Mouse (Mus musculus) spleen, adult 2 months (tissue): Measurements from ENCODE around the gene Cox6b1. TPM values are rescaled to one million over a fixed set of nuclear protein-coding genes. Genes with fewer than 3 reads are reported as not detected.

Experiments used
- DNase-seq, 2 experiments: peaks; one replicate each; pipeline versions ENCODE4 v3.0.0 to v3.0.0-alpha.2; 2012 to 2021; ENCODE audit warnings: low spot score in 2 of 2, low read depth in 1 of 2
- H3K27ac ChIP-seq: fragments of 200-500 bp; 2 replicates; pipeline ENCODE4 v1.5.1; 2012; ENCODE audit warnings: low read length, inconsistent platforms; ENCODE audit not compliant: insufficient read depth
- H3K27me3 ChIP-seq: fragments of 200-500 bp; 2 replicates; pipeline ENCODE4 v1.6.1; 2012; ENCODE audit warnings: mild to moderate bottlenecking, moderate library complexity, low read length, inconsistent platforms; ENCODE audit not compliant: control insufficient read depth, insufficient read depth
- H3K36me3 ChIP-seq: fragments of 200-500 bp; 2 replicates; pipeline ENCODE4 v1.6.1; 2012; ENCODE audit warnings: mild to moderate bottlenecking, low read length, inconsistent platforms; ENCODE audit not compliant: control insufficient read depth, insufficient read depth
- H3K4me1 ChIP-seq: fragments of 200-500 bp; 2 replicates; pipeline ENCODE4 v1.6.1; 2011; ENCODE audit warnings: inconsistent platforms; ENCODE audit not compliant: control insufficient read depth, insufficient read depth, insufficient read length
- H3K4me3 ChIP-seq: fragments of 200-500 bp; 2 replicates; pipeline ENCODE4 v1.5.1; 2011; ENCODE audit warnings: mild to moderate bottlenecking, inconsistent platforms; ENCODE audit not compliant: insufficient read depth, insufficient read length; ENCODE audit errors: extremely low read depth
- CTCF ChIP-seq: fragments of 200-500 bp; IDR thresholded peaks from 2 replicates; pipeline ENCODE4 v1.5.1; 2011; ENCODE audit warnings: mild to moderate bottlenecking, inconsistent platforms; ENCODE audit not compliant: insufficient read depth, insufficient read length, insufficient replicate concordance; ENCODE audit errors: extremely low read depth
- POLR2A ChIP-seq: fragments of 200-500 bp; IDR thresholded peaks from 2 replicates; pipeline ENCODE4 v1.6.1; 2011; ENCODE audit warnings: low read depth, low read length, inconsistent platforms
- WGBS: fragments of 180-500 bp; shearing (Covaris S2); methylation state at CpG from one replicate; pipeline ENCODE4 v1.1.7; 2018; 5-methylcytosine and 5-hydroxymethylcytosine counted together
- polyA plus RNA-seq: library from polyadenylated mRNA; depleted of rRNA; stranded (reverse); fragments of >200 nt; gene quantifications from 2 replicates; pipeline ENCODE4 v1.2.3, GENCODE M21; 2012

Gene Cox6b1
- polyA plus RNA-seq, 1 experiment = 116 TPM

GRCm38 (mm10) chr7:30592772-30593423 is 33.1 kb downstream of the Cox6b1 start:
- TF ChIP-seq POLR2A (no peak), CTCF (no peak)
- H3K4me3 ChIP-seq = no peak overlapping the region; the same call in 1 of the 2 replicates
- H3K27me3 ChIP-seq = no peaks in the 10 kb centered on the region
- H3K36me3 ChIP-seq = no peaks in the 10 kb centered on the region
- no peak for DNase-seq
- peaks cover 15% of the 10 kb centered on the region for H3K4me1 ChIP-seq
- peak overlapping the region; percentile 24; the same call in 1 of the 2 replicates for H3K27ac ChIP-seq
- WGBS = 47% methylated on average over 5 of the region's 5 CpGs

- peaks cover 2% of the 10 kb centered on the region; the same call in 1 of the 2 replicates for H3K36me3 ChIP-seq
- no peak for TF ChIP-seq POLR2A
- no peak for TF ChIP-seq CTCF
- no peaks in the 10 kb centered on the region for H3K27me3 ChIP-seq
- no peak overlapping the region for H3K4me3 ChIP-seq
- H3K4me1 ChIP-seq = peaks cover 17% of the 10 kb centered on the region
- H3K27ac ChIP-seq = no peak overlapping the region
- DNase-seq = no peak
- 92% methylated on average over 4 of the region's 4 CpGs for WGBS
Measured at GRCm38 (mm10) chr7:30591605-30591951, 34.4 kb downstream of the Cox6b1 start.

- 89% methylated on average over 9 of the region's 9 CpGs for WGBS
- TF ChIP-seq CTCF (no peak), POLR2A (no peak)
Measured at GRCm38 (mm10) chr7:30590927-30591604, 34.9 kb downstream of the Cox6b1 start.

GRCm38 (mm10) chr7:30589435-30590301 is 36.3 kb downstream of the Cox6b1 start:
- peak overlapping the region; percentile 72 for H3K4me3 ChIP-seq
- WGBS = 32% methylated on average over 40 of the region's 40 CpGs
- no peaks in the 10 kb centered on the region for H3K27me3 ChIP-seq
- peak in 1 of 2 experiments; percentile 74 for DNase-seq
- H3K36me3 ChIP-seq = peaks cover 12% of the 10 kb centered on the region
- H3K4me1 ChIP-seq = peaks cover 17% of the 10 kb centered on the region
- peak; percentile 80; the same call in 1 of the 2 replicates for TF ChIP-seq CTCF
- no peak for TF ChIP-seq POLR2A
- H3K27ac ChIP-seq = peak overlapping the region; percentile 77

More at GRCm38 (mm10) chr7:30590927-30591604, 34.9 kb downstream of the Cox6b1 start:
- peaks cover 4% of the 10 kb centered on the region; the same call in 1 of the 2 replicates for H3K36me3 ChIP-seq
- H3K4me1 ChIP-seq = peaks cover 17% of the 10 kb centered on the region
- no peak overlapping the region for H3K27ac ChIP-seq
- no peaks in the 10 kb centered on the region for H3K27me3 ChIP-seq
- DNase-seq = no peak
- no peak overlapping the region for H3K4me3 ChIP-seq

GRCm38 (mm10) chr7:30588676-30589434 is 37.1 kb downstream of the Cox6b1 start, which contains the start of gene Kmt2b:
Kmt2b (minus strand) TSS chr7:30588726.
- Histone ChIP-seq H3K4me1 (peaks cover 11% of the 10 kb centered on the region), H3K4me3 (peak within 1 kb of the TSS; percentile 87), H3K27ac (peak within 1 kb of the TSS; percentile 79), H3K36me3 (peaks cover 15% of the 10 kb centered on the region), H3K27me3 (no peaks in the 10 kb centered on the region)
- peak; percentile 81 to 94 for DNase-seq
- 1% methylated on average over 53 of the region's 68 CpGs for WGBS
- TF ChIP-seq CTCF (no peak), POLR2A (no peak; the same call in 1 of the 2 replicates)
